Mouse (Mus musculus) heart, embryonic 16.5 days (tissue): ENCODE results near the gene Chmp6. TPM values are rescaled to one million over a fixed set of nuclear protein-coding genes. Genes with fewer than 3 reads are reported as not detected.
A peak's percentile ranks its signal among the peaks of the same experiment; 100 is the strongest.

Experiments
- ATAC-seq: fragments of 200-750 bp; cut with Nextera tagmentation; replicated peaks from 2 replicates; pipeline ENCODE4 v1.8.0; 2017; ENCODE audit warnings: moderate number of reproducible peaks; ENCODE audit not compliant: insufficient read depth, low FRiP score; ENCODE audit errors: extremely low read depth
- H3K27ac ChIP-seq: fragments of 300-500 bp; sonication (generic); 2 replicates; pipeline ENCODE4 v1.5.1; 2014; ENCODE audit warnings: mild to moderate bottlenecking, low read length, control low read depth, moderate library complexity
- H3K27me3 ChIP-seq: fragments of 300-500 bp; sonication (generic); 2 replicates; pipeline ENCODE4 v1.6.1; 2014; ENCODE audit warnings: low read length, mixed read lengths; ENCODE audit not compliant: control insufficient read depth, insufficient read depth
- H3K36me3 ChIP-seq: fragments of 300-500 bp; sonication (generic); 2 replicates; pipeline ENCODE4 v1.6.1; 2014; ENCODE audit not compliant: control insufficient read depth, insufficient read depth
- H3K4me1 ChIP-seq: fragments of 300-500 bp; sonication (generic); 2 replicates; pipeline ENCODE4 v1.6.1; 2014; ENCODE audit warnings: low read length, mixed read lengths; ENCODE audit not compliant: control insufficient read depth, insufficient read depth
- H3K4me2 ChIP-seq: fragments of 300-500 bp; sonication (generic); 2 replicates; pipeline ENCODE4 v1.6.1; 2014; ENCODE audit warnings: low read depth, mild to moderate bottlenecking, control low read depth, low read length
- H3K4me3 ChIP-seq: fragments of 300-500 bp; sonication (generic); 2 replicates; pipeline ENCODE4 v1.5.1; 2014; ENCODE audit warnings: mild to moderate bottlenecking, control low read depth, low read length
- H3K9ac ChIP-seq: fragments of 300-500 bp; sonication (generic); 2 replicates; pipeline ENCODE4 v1.6.1; 2014; ENCODE audit warnings: low read length, control low read depth
- H3K9me3 ChIP-seq: fragments of 300-500 bp; sonication (generic); replicated peaks from 2 replicates; pipeline ENCODE4 v1.6.1; 2016; ENCODE audit warnings: low read length; ENCODE audit not compliant: control insufficient read depth
- WGBS: fragments of 180-500 bp; shearing (Covaris S2); extraction: QIAGEN DNeasy Blood & Tissue Kit; methylation state at CpG from one replicate; pipeline ENCODE4 v1.1.7; 2014; 5-methylcytosine and 5-hydroxymethylcytosine counted together
- polyA plus RNA-seq: library from polyadenylated mRNA; unstranded; fragments of >200 nt; fragmentation: Nextera tagmentation; extraction: Ambion mirVana; gene quantifications from 2 replicates; pipeline ENCODE4 v1.2.1, GENCODE M21; 2015

Gene Chmp6
- 69.8 and 70.5 TPM in 2 replicates for polyA plus RNA-seq

DNA sequence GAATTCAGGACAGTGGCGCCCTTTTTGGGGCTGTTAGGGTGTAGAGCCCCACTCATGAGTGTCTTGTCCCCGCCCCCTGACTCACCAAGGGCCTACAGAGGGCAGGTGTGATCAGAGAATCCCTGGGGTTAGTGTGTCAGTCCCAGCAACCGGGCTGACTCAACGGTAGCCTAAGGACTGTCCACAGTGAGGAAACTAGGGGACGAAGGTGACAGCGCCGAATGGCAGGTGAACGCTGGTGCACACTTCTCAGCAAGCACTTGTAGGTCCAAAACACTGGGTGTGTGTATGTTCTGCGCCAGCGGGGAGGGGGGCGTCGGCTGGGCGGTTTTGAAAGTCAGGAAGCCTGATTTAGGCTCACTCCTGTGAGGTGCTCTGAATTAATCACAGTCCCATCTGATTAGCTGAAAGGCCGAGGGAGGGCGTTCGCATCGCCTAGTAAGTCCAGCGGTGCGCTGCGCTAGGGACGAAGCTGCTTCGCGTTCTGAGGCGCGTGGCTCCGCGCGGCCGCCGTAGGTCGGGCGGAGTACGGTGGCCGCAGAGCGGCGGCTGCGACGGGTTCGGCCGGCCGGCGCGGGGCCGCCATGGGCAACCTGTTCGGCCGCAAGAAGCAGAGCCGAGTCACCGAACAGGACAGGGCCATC lies at the start of gene Chmp6:
Gene Chmp6 (plus strand): TSS at position 151 of the 644 bp plus-strand sequence.
- H3K4me1 ChIP-seq, result peaks cover 31% of the 10 kb centered on the region
- under 1% methylated on average over 48 of the region's 48 CpGs for WGBS

GRCm38 (mm10) chr11:119866837-119867236 lies 46.4 kb upstream of the Chmp6 start:
- Histone ChIP-seq H3K4me3 (no peak overlapping the region), H3K4me2 (no peak overlapping the region), H3K4me1 (no peaks in the 10 kb centered on the region), H3K27ac (no peak overlapping the region), H3K27me3 (no peaks in the 10 kb centered on the region), H3K9me3 (no peaks in the 10 kb centered on the region), H3K36me3 (peaks cover 18% of the 10 kb centered on the region), H3K9ac (no peak overlapping the region)
- 86% methylated on average over 6 of the region's 6 CpGs for WGBS
- ATAC-seq, result no peak

More for the DNA sequence above, at the start of gene Chmp6:
- H3K27me3 ChIP-seq, result peaks cover 2% of the 10 kb centered on the region
- ATAC-seq, result peak; percentile 69
- peak within 1 kb of the TSS; percentile 89 for H3K4me3 ChIP-seq
- peaks cover 18% of the 10 kb centered on the region for H3K36me3 ChIP-seq
- no peaks in the 10 kb centered on the region for H3K9me3 ChIP-seq
- H3K4me2 ChIP-seq, result peak within 1 kb of the TSS; percentile 93
- peak within 1 kb of the TSS; percentile 97 for H3K9ac ChIP-seq
- peak within 1 kb of the TSS; percentile 79 for H3K27ac ChIP-seq

DNA sequence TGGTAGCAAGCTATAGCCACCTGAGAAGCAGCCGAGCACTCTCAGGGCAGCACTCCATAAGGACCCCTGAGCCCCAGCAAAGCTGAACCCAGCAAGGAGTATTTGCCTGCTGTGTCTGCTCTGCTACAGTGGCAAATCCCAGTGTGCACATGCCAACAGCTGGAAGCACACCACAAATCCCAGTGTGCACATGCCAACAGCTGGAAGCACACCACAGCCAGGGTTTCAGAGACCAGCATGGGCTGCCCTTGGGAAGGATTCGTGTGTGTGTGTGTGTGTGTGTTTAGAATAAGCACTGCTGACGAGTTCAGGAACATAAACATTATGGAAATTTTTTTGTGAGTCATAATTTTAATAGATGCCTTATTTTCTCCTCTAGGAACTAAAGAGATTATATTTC lies 45.1 kb upstream of the Chmp6 start:
- Histone ChIP-seq H3K27ac (no peak overlapping the region), H3K27me3 (no peaks in the 10 kb centered on the region), H3K9ac (no peak overlapping the region), H3K4me3 (no peak overlapping the region), H3K4me2 (no peak overlapping the region), H3K36me3 (peaks cover 28% of the 10 kb centered on the region), H3K9me3 (no peaks in the 10 kb centered on the region), H3K4me1 (no peaks in the 10 kb centered on the region)
- WGBS, result 77% methylated on average over 3 of the region's 3 CpGs
- ATAC-seq, result no peak

DNA sequence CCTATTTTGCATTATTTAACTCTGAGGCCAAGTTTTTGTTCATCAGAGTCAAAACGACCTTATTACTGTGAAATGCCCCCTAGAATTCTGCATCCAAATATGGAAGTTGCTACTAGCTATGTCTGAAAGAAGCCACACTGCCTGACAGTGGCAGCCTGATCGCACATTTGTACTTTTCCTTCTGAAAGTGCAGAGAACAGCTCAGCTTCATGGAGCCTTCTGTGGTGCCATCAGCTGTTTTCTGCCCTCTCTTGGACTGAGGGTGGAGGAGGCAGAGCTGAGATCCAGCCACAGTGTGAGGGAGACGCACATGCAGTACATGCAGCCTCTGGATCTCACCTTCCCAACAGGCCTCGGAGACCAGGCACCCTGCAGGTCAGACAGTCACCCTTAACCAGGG lies 44.7 kb upstream of the Chmp6 start:
- peaks cover 28% of the 10 kb centered on the region for H3K36me3 ChIP-seq
- H3K4me3 ChIP-seq, result no peak overlapping the region
- no peaks in the 10 kb centered on the region for H3K9me3 ChIP-seq
- no peak for ATAC-seq
- no peak overlapping the region for H3K9ac ChIP-seq
- H3K27ac ChIP-seq, result no peak overlapping the region
- H3K4me2 ChIP-seq, result no peak overlapping the region
- H3K27me3 ChIP-seq, result no peaks in the 10 kb centered on the region
- 72% methylated on average over 4 of the region's 4 CpGs for WGBS
- no peaks in the 10 kb centered on the region for H3K4me1 ChIP-seq

- Histone ChIP-seq H3K9ac (no peak overlapping the region), H3K9me3 (no peaks in the 10 kb centered on the region), H3K27me3 (no peaks in the 10 kb centered on the region), H3K36me3 (peaks cover 30% of the 10 kb centered on the region), H3K27ac (no peak overlapping the region), H3K4me3 (no peak overlapping the region), H3K4me2 (no peak overlapping the region), H3K4me1 (no peaks in the 10 kb centered on the region)
- no peak for ATAC-seq
- 76% methylated on average over 7 of the region's 7 CpGs for WGBS
Observed at GRCm38 (mm10) chr11:119871141-119871540, 42.1 kb upstream of the Chmp6 start.

DNA sequence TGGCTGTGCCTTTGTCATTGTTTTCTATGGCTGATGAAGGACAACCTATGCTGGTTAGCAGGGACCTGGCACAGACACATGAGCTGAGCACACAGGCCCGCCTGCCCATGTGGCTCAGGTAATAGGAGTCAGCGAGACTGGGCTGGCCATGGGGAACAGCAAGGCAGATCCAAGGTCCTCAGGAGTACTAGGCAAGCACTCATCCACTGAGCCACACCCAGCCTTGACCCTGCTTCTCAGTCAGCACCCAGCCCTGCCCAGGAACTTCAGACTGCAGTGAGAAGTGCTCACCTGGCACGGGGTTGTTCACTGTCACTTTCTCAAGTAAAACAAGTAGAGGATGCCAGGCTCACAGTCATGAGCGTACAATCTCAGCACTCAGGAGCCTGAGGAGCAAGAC lies 39.6 kb upstream of the Chmp6 start:
- WGBS, result 86% methylated on average over 4 of the region's 4 CpGs
- ATAC-seq, result no peak
- no peaks in the 10 kb centered on the region for H3K27me3 ChIP-seq

DNA sequence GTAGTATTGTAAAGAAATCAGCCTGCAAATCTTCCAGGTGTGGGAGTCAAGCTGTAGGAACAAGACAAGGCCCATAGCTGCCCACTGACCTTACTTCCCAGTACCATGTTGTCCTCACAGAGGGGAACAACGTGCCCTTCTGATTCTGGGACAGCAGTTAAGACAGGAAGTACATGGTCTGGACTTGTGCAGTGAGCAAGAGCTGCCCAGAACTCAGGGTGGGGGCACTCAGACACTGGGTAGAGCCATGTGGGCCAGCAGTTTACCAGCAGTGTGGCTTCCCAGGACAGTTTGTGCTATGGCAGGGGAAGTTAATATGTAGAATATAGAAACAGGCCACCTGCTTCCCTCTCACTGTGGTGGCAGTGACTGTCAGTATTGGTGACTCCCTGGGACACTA lies 38.4 kb upstream of the Chmp6 start:
- H3K36me3 ChIP-seq, result peaks cover 27% of the 10 kb centered on the region
- no peaks in the 10 kb centered on the region for H3K9me3 ChIP-seq
- no peak overlapping the region for H3K4me2 ChIP-seq
- no peaks in the 10 kb centered on the region for H3K27me3 ChIP-seq
- 79% methylated on average over 1 of the region's 1 CpGs for WGBS
- H3K27ac ChIP-seq, result no peak overlapping the region
- H3K4me3 ChIP-seq, result no peak overlapping the region
- no peak for ATAC-seq
- no peaks in the 10 kb centered on the region for H3K4me1 ChIP-seq
- H3K9ac ChIP-seq, result no peak overlapping the region

More for the DNA sequence above, 39.6 kb upstream of the Chmp6 start:
- peaks cover 33% of the 10 kb centered on the region for H3K36me3 ChIP-seq
- no peak overlapping the region for H3K27ac ChIP-seq
- H3K4me3 ChIP-seq, result no peak overlapping the region
- no peaks in the 10 kb centered on the region for H3K4me1 ChIP-seq
- H3K9ac ChIP-seq, result no peak overlapping the region
- H3K4me2 ChIP-seq, result no peak overlapping the region
- H3K9me3 ChIP-seq, result no peaks in the 10 kb centered on the region

GRCm38 (mm10) chr11:119875685-119876084 lies 37.6 kb upstream of the Chmp6 start:
- 71% methylated on average over 9 of the region's 9 CpGs for WGBS
- H3K9me3 ChIP-seq, result no peaks in the 10 kb centered on the region

GRCm38 (mm10) chr11:119877124-119877523 lies 36.1 kb upstream of the Chmp6 start:
- Histone ChIP-seq H3K27ac (no peak overlapping the region), H3K4me3 (no peak overlapping the region), H3K4me1 (no peaks in the 10 kb centered on the region), H3K9ac (no peak overlapping the region), H3K4me2 (no peak overlapping the region), H3K9me3 (no peaks in the 10 kb centered on the region), H3K36me3 (peaks cover 25% of the 10 kb centered on the region), H3K27me3 (no peaks in the 10 kb centered on the region)
- 89% methylated on average over 7 of the region's 7 CpGs for WGBS
- no peak for ATAC-seq

More at GRCm38 (mm10) chr11:119875685-119876084, 37.6 kb upstream of the Chmp6 start:
- Histone ChIP-seq H3K4me2 (no peak overlapping the region), H3K27me3 (no peaks in the 10 kb centered on the region), H3K36me3 (peaks cover 31% of the 10 kb centered on the region), H3K9ac (no peak overlapping the region), H3K4me3 (no peak overlapping the region), H3K27ac (no peak overlapping the region), H3K4me1 (no peaks in the 10 kb centered on the region)
- ATAC-seq, result no peak
